24 mouse cellular contexts compared by ENCODE assay signal in the genomic region with DNA sequence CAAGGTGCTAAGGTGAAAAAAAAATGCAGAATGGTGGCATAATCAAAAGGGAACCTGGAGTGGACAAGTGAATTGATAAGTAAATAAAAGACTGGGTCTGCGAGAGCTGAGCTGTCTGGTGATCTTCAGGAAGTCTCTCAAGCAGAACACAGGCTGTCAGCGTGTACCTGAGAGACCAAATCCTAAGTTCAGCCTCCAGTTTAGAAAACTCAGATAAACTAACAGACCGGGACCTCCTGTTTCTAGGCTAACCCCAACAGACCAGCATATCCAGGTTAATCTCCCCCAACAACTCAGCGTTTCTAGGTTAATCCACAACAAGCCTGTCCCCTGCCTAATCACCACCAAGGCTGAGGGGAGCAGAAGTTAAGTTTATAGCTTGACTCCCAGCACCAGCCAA.
A peak's percentile ranks its signal among the peaks of the same experiment; 100 is the strongest.
DNase-seq lines count a peak whose midpoint lies in the region; ATAC-seq and TF ChIP-seq lines count a peak whose summit lies in the region.
"Had no signal": no experiment of that assay in that cellular context is flagged by ENCODE, and none has a peak within 500 bp of the region (broad histone marks: within the 10 kb centered on the region; RNA-seq: fewer than 3 reads in every experiment).

No protein-coding gene starts in this region.

- TF ChIP-seq POLR2A in kidney, adult 2 months (IDR thresholded peaks at IDR 0.05; ENCODE audit: low read depth, low read length), result no peak

- H3K4me1 ChIP-seq in kidney, adult 2 months (ENCODE audit: control insufficient read depth, insufficient read depth, low read length), result 0 out of 2 replicates have a peak, but pooled peaks cover 4% of the 10 kb centered on the region
- no peaks in the 10 kb centered on the region for H3K4me1 ChIP-seq in kidney, embryonic 14.5 days (ENCODE audit: control insufficient read depth, insufficient read depth, low read length)
- no peaks in the 10 kb centered on the region for H3K4me1 ChIP-seq in kidney, embryonic 15.5 days
- H3K4me1 ChIP-seq: embryonic facial prominence, embryonic 10.5 days had no signal

- no peak overlapping the region for H3K9ac ChIP-seq in kidney, embryonic 14.5 days (ENCODE audit: low read depth, low read length)
- H3K9ac ChIP-seq in kidney, embryonic 15.5 days, result no peak overlapping the region
- H3K9ac ChIP-seq: embryonic facial prominence, embryonic 12.5 days; forebrain, embryonic 13.5 days had no signal

- H3K27me3 ChIP-seq in kidney, adult 2 months (replicated peaks; ENCODE audit: control insufficient read depth, insufficient read depth, low read length), result no peaks in the 10 kb centered on the region
- H3K27me3 ChIP-seq in kidney, embryonic 14.5 days (ENCODE audit: control insufficient read depth, insufficient read depth, low read length), result no peaks in the 10 kb centered on the region
- no peaks in the 10 kb centered on the region for H3K27me3 ChIP-seq in kidney, embryonic 15.5 days
- H3K27me3 ChIP-seq: CH12.LX; embryonic facial prominence, embryonic 12.5 days; forebrain, embryonic 13.5 days; Patski had no signal

- no peaks in the 10 kb centered on the region for H3K36me3 ChIP-seq in kidney, adult 2 months (ENCODE audit: control insufficient read depth, insufficient read depth, low read length)
- no peaks in the 10 kb centered on the region for H3K36me3 ChIP-seq in kidney, embryonic 14.5 days (ENCODE audit: control insufficient read depth, insufficient read depth, low read length)
- H3K36me3 ChIP-seq in kidney, embryonic 15.5 days, result peaks cover 5% of the 10 kb centered on the region

- H3K4me3 ChIP-seq in kidney, adult 2 months (ENCODE audit: insufficient read depth, low read depth, low read length), result no peak overlapping the region
- no peak overlapping the region for H3K4me3 ChIP-seq in kidney, embryonic 14.5 days (ENCODE audit: low read length)
- H3K4me3 ChIP-seq in kidney, embryonic 15.5 days (replicated peaks), result no peak overlapping the region
- H3K4me3 ChIP-seq: embryonic facial prominence, embryonic 10.5 days; embryonic facial prominence, embryonic 12.5 days; forebrain, embryonic 13.5 days had no signal

- no peak for ATAC-seq in kidney, embryonic 14.5 days (ENCODE audit: low FRiP score, low TSS enrichment)
- no peak for ATAC-seq in kidney, embryonic 15.5 days (replicated peaks; ENCODE audit: low FRiP score)
- no peak for ATAC-seq in inflammation-experienced regulatory T-cells, adult 6 months
- ATAC-seq: activated CD4-positive, CD25-positive, alpha-beta regulatory T cell, adult 4 months; CD4-positive, CD25-positive, alpha-beta regulatory T cell, adult 4 months; forebrain, embryonic 13.5 days; Patski had no signal

- no peak overlapping the region for H3K4me2 ChIP-seq in kidney, embryonic 14.5 days (replicated peaks; ENCODE audit: low read depth, low read length)
- no peak overlapping the region for H3K4me2 ChIP-seq in kidney, embryonic 15.5 days
- H3K4me2 ChIP-seq: embryonic facial prominence, embryonic 12.5 days; forebrain, embryonic 13.5 days had no signal

- H3K27ac ChIP-seq in kidney, adult 2 months (ENCODE audit: insufficient read depth, low read depth, low read length), result no peak overlapping the region
- H3K27ac ChIP-seq in kidney, embryonic 14.5 days (ENCODE audit: low read depth, low read length), result no peak overlapping the region
- no peak overlapping the region for H3K27ac ChIP-seq in kidney, embryonic 15.5 days
- H3K27ac ChIP-seq: embryonic facial prominence, embryonic 10.5 days; embryonic facial prominence, embryonic 12.5 days; forebrain, embryonic 13.5 days had no signal

- peak; percentile 63 for DNase-seq in kidney, adult 2 months
- DNase-seq in kidney, postnatal 36 days, result peak; percentile 18 to 19
- DNase-seq in retina, adult 2 months (ENCODE audit: low read depth, low spot score), result peak; percentile 46
- DNase-seq in retina, embryonic 14.5 days (ENCODE audit: low spot score), result no peak
- DNase-seq: adrenal gland, adult 8-10 months; adrenal gland, postnatal 14 days; adrenal gland, postnatal 36 days; B cell, adult 2 months; cerebellum, adult 11-12 months; cerebellum, adult 2 months; cerebellum, adult 9-10 months; cerebellum, postnatal 10 days; cerebellum, postnatal 25 days had no signal

- 64% methylated on average over 4 of the region's 4 CpGs for WGBS in kidney, adult 2 months
- 75% methylated on average over 4 of the region's 4 CpGs for WGBS in kidney, embryonic 14.5 days
- 84% methylated on average over 4 of the region's 4 CpGs for WGBS in kidney, embryonic 15.5 days

- no peak for TF ChIP-seq CTCF in kidney, adult 2 months (conservative IDR thresholded peaks at IDR 0.05; ENCODE audit: insufficient read depth, insufficient read length, low read depth, low read length)

- no peaks in the 10 kb centered on the region for H3K9me3 ChIP-seq in kidney, embryonic 14.5 days (ENCODE audit: control insufficient read depth, low read length)
- H3K9me3 ChIP-seq in kidney, embryonic 15.5 days (replicated peaks), result no peaks in the 10 kb centered on the region
- H3K9me3 ChIP-seq: embryonic facial prominence, embryonic 10.5 days; embryonic facial prominence, embryonic 12.5 days; forebrain, embryonic 13.5 days; G1E had no signal
